Mouse (Mus musculus) gastrocnemius, postnatal 25 days (tissue): ENCODE data around the gene Rtn1. TPM values are rescaled to one million over a fixed set of nuclear protein-coding genes. Genes with fewer than 3 reads are reported as not detected.
A peak's percentile ranks its signal among the peaks of the same experiment; 100 is the strongest.
"Not testable (repeated sequence)": the region's sequence is repeated elsewhere in the genome, so short reads cannot be mapped to it uniquely, and the experiment has no call there.

Experiments used
- DNase-seq: peaks from one replicate; pipeline ENCODE4 v3.0.0; 2022
- total RNA-seq, 2 experiments: library from RNA; stranded (reverse); gene quantifications; 1 replicate in 1 of 2; 2 replicates in 1 of 2; pipeline ENCODE4 v1.2.3; 2021

Gene Rtn1
- total RNA-seq, 2 experiments from 2014 or later = 0.87 to 1.6 TPM

DNA sequence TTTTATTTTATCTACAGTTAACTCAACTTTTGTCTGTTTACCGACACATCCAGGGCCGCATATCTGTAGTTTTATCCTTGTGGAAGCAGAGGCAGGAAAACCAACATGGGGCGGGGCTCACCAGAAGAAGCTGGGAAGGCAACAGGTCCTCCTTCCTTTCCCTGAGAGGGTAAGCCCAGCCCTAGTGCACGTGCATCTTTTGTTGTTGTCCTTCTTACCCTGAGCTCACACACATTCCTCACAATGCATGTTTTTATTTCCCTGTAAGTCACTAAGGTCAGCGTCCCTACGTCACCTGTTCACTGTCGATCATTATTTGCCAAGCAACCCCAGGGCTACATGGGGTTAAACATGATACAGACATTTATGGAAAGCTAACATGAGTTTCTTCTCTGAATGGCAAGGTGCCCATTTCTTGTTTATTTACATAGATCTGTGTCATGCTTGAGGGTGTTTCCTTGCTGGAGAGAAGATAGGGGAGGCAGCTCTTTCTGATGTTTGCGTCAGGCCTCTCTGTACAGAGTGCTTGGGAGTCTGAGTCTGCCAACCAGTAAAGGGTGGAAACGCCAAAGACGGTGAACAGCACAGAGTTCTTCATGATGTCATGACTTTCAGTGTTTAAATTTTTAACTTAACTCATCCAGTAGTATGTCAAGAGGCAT lies 84.5 kb downstream of the Rtn1 start:
- DNase-seq = no peak

- no peak for DNase-seq
Observed at GRCm38 (mm10) chr12:72323778-72324177, 85.1 kb downstream of the Rtn1 start.

DNA sequence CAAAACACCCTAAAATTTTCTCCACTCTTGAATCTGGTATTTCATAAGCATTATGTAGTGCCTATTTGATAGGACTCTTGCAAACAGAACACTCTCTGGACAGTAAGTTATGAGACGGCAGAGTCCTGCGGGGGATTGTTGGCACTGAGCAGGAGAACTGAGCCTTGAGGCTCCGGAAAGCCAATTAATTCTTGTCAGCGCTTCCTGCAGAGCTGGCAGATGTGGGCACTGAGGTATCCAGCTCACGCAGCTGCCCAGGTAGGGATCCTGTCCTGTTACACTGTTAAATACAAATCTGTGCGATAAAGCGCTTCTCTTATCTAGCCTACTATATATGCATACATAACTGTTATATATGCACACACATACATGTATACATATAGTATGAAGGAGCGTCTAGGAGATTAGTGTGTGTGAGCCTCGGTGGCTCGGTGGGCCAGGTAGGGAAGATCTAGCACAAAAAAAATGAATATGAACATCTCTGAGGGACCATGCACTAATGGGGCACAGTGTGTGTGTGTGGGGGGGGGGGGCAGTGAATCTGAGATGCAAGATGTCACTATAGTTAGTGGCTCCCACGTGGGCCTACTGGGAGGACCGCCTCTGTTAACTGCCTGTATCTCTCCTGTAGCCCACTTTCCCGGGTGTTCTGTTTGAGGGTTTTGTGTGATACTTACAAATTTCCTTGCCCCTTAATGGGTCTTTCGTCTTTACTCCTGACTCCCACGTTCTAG lies 93.0 kb downstream of the Rtn1 start:
- no peak for DNase-seq

GRCm38 (mm10) chr12:72310818-72311217 lies 98.0 kb downstream of the Rtn1 start:
- DNase-seq = no peak

DNA sequence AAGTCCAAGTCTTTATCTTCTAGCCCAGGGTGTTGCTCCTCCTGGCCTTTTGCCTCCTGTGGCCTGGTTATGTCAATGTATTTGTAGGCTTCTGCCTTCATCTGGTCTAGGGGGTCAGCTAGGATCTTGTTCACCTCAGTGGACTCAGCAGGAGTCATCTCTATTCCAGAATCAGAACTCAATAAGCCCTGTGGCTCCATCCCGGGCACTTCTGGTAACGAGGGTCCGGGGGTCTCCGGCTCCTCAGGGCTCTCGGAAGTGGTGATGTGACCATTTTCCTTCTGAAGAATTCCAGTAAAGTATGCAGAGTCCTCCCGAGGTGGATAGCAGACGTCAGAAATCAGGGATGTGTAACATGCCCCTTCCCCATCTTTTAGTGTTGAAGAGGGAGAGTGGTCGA lies 100.3 kb downstream of the Rtn1 start:
- no peak for DNase-seq

DNA sequence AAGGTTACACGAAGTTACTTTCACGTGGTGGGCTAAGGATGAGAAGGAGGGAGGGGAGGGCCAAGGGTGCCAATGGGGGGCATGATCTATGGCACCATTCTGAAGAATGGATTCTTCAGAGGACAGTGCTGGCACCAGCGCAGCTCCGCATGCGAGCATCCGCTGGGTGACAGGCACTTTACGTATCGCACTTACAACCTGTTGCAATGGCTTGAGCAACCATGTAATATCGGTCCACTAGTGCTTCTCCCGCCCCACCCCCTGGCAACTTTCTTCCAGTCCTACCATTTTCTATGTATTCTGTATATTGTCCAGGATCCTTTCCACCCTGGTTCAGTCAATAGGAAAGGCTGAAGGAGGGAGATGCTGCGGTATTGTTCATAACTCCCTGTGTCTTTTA lies 102.6 kb downstream of the Rtn1 start:
- DNase-seq = no peak

GRCm38 (mm10) chr12:72305421-72305820 lies 103.4 kb downstream of the Rtn1 start:
- no peak for DNase-seq

GRCm38 (mm10) chr12:72304985-72305384 lies 103.9 kb downstream of the Rtn1 start:
- no peak for DNase-seq

DNA sequence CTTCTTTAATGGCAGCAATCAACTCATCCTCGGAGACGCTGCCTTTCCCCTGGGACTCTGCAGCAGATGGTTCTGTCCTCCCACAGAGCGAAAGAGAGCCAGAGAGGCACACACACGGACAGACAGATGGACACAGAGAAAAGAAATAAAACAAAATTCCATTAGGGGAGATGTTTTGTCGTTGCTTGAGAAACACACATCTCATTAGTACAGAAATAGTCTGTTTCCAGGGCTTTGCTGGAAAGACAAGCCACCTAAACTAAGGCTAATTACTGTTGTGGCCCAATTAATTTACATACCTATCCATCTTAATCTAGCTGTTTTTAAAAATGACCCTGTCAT lies 104.5 kb downstream of the Rtn1 start:
- DNase-seq = no peak

- no peak for DNase-seq
Observed at GRCm38 (mm10) chr12:72303624-72304346, 105.1 kb downstream of the Rtn1 start.

- DNase-seq = no peak
Observed at GRCm38 (mm10) chr12:72301431-72301830, 107.4 kb downstream of the Rtn1 start.

GRCm38 (mm10) chr12:72300971-72301370 lies 107.9 kb downstream of the Rtn1 start:
- DNase-seq = no peak

DNA sequence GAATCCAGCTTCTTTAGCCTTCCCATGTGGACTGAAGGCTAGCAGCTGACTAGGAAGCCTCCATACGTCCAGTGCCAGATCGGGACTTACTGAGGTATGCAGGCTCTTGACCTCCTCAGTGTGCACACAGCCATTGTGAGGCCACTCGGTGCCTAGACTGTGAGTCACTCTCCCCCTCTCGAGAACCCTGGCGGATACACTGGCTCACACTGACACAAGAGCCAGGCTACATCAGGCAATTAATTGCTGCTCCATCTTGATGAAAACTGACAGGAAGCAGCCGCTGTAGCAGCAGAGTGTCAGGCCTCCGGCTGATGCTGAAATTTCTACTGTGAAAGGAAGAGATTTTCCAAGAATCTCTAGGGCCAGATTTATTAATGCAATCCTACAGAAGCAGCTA lies 110.6 kb downstream of the Rtn1 start:
- DNase-seq = no peak

DNA sequence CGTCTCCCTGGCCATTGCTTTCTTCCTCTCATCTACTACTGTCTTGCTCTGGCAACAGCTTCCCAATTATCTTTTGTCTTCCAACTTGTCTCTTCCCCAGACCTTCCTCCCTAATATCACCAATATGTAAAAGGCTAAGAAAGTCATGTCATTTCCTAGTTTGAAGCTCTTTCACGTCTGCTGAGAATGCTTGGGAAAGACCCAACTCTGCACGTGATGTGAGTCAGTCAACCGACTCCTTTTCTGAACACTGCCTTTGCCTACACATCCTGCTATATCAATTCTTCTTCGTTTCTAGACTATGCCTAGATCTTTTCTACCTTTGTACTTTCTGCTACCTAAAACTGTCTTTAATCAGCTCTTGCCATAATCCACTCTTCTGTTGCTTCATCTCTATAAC lies 112.3 kb downstream of the Rtn1 start:
- no peak for DNase-seq

DNA sequence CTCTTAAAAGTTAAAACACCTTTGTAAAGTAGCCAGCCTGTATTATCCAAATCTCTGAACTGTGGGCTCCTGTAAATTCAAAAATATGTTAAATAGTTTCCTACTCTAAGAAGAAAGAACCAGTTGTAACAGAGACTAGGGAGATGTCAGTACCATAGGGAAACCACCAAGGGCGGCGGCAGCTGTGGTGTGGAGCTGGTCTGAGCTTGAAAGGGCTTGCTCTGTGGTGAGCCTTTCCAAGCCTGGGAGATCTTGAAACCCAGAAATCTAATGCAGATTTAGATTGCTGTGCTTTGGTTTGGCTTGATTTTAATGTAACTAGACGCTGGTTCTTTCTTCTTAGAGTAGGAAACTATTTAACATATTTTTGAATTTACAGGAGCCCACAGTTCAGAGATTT lies 115.7 kb downstream of the Rtn1 start:
- DNase-seq = not testable (repeated sequence)

- no peak for DNase-seq
Observed at GRCm38 (mm10) chr12:72292566-72292965, 116.3 kb downstream of the Rtn1 start.

- DNase-seq = no peak
Observed at GRCm38 (mm10) chr12:72291266-72291665, 117.6 kb downstream of the Rtn1 start.

- no peak for DNase-seq
Observed at GRCm38 (mm10) chr12:72288215-72288614, 120.6 kb downstream of the Rtn1 start.

DNA sequence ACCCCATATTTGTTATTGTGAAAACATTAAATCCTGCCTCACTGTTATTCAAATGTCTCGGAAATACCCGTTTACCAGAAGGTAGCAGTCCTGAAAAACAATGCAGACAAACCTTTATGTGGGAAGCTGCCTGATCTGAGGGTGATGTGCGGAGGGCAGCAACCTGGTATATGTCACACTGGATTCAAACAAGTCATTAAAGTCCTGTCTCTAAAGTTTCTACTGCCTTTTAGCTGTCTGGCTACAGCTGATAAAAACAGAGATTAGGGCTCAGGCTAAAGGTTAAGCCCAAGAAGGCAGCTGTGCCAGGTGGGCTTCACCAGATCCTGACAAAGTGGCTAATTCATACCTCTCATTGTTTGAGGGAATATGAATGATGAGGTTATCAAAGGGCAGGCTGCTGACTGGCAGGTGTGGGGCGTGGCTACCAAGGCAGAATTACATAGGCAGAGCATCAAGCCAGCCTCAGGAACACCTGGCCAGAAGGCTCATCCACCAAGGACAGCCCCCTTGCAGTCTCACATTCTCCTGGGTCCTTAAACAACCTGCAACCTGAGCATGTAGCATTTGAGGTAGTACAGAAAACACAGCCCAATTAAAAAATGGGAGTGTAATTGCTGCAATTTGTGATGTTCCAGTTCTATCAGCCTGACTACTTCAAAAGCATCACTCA lies 121.4 kb downstream of the Rtn1 start:
- no peak for DNase-seq

DNA sequence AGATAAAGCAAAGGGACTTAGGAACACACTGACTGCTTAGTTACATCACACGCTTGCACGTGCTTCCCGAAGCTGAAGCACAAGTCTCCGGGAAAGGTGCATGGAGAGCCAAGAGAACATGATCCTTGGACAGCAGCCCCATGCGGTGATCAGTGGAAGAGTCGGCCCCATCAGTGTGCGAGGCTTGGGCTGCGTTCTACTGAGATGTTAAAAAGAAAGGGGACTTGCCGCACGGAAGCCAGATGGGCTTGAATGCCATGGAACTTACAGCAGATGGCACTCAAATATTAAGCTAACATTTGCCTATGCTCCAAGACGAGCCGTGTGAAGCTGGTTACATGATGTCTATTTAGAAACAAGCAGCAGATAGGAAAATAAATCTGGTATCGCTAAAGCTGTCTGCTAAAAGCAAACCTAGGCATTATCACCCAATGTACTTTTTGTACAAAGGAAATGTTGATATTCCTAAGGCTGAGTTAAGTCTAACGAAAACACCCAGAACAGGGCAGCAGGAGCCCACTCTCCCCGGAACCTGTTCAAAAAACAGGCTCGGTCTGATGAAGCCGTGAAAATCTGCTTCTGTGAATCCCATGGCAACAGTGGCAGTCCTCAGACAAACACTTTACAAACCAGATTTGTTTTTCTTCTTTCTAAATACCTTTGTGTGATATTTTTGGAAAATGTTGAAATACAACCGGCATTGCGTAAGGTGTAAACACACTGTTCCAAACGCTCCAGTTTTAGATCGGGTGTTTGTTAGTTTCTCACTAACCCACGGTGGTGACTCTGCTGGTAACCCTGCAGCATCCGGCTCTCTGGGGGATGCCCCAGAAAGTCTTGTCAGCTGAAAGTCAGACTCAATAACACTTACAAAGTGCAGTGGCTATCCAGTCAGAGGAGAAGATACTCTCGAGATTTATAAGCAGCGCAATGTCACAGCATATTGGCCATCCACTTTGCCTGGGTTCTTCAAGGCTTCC lies 123.2 kb downstream of the Rtn1 start:
- DNase-seq = peak; percentile 35

- no peak for DNase-seq
Observed at GRCm38 (mm10) chr12:72284576-72284975, 124.3 kb downstream of the Rtn1 start.
